Mouse (Mus musculus) heart, adult 11 months (tissue): ENCODE results near the gene Hpgd.

Source experiments
- DNase-seq: peaks from one replicate; pipeline ENCODE4 v3.0.0; 2022

Hpgd gene

GRCm38 (mm10) chr8:56327709-56328108 is 33.3 kb downstream of the Hpgd start:
- DNase-seq: no peak

- no peak for DNase-seq
Observed at GRCm38 (mm10) chr8:56328130-56328542, 33.8 kb downstream of the Hpgd start.

GRCm38 (mm10) chr8:56335390-56336000 is 41.1 kb downstream of the Hpgd start:
- DNase-seq: peak; percentile 92

- no peak for DNase-seq
Observed at GRCm38 (mm10) chr8:56336771-56337170, 42.4 kb downstream of the Hpgd start.

DNA sequence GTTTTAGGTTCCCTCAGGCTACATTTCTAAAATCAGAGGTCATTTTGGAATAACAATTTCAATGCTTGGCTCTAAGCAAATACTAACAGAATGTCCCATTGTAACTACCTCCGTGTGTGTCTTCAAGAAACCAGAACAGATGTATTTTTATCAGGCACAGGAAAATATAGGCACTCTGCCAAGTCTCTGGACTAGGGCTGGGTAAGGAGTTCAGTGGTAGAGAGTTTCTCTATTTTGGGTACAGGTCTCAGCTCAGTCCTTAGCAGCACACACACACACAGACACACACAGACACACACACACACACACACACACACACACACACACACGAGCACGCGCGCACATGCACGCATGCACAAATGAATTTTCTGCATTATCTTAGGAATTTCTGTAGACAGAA is 49.1 kb downstream of the Hpgd start:
- DNase-seq: no peak

GRCm38 (mm10) chr8:56343940-56344339 is 49.6 kb downstream of the Hpgd start:
- no peak for DNase-seq

GRCm38 (mm10) chr8:56344359-56344758 is 50.0 kb downstream of the Hpgd start:
- DNase-seq: peak; percentile 90

GRCm38 (mm10) chr8:56345641-56346420 is 51.4 kb downstream of the Hpgd start:
- DNase-seq: no peak

DNA sequence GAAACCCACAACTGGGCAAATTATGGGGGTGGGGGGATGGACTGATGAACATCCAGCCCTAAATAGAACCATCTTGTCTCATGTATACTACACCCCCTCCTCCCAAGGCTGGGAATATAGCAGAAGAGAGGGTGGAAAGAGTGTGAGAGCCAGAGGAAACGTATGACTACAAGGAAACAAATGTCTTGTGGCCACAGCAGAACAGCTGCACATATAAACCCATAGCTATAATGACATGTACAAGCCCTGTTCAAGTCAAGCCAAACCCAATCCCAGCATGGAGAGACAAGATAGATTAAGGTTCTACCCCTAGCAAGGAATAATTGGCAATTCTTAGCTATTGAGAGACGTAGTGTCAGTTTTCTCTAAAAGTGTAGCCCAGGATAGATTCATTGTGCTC is 68.8 kb downstream of the Hpgd start:
- DNase-seq: no peak
